Mouse (Mus musculus) testis, adult 2 months (tissue): Measurements from ENCODE around the gene Fam126b. TPM values are rescaled to one million over a fixed set of nuclear protein-coding genes. Genes with fewer than 3 reads are reported as not detected.

Experiments
- H3K27ac ChIP-seq: fragments of 200-500 bp; 2 replicates; pipeline ENCODE4 v1.5.1; 2012; ENCODE audit warnings: low read depth, low read length; ENCODE audit not compliant: control insufficient read depth, insufficient read depth
- H3K27me3 ChIP-seq: fragments of 200-500 bp; 2 replicates; pipeline ENCODE4 v1.6.1; 2012; ENCODE audit warnings: mild to moderate bottlenecking, low read length, moderate library complexity; ENCODE audit not compliant: control insufficient read depth, insufficient read depth
- H3K36me3 ChIP-seq: fragments of 200-500 bp; 2 replicates; pipeline ENCODE4 v1.6.1; 2012; ENCODE audit warnings: mild to moderate bottlenecking, low read length; ENCODE audit not compliant: control insufficient read depth, insufficient read depth
- H3K4me1 ChIP-seq: fragments of 200-500 bp; 2 replicates; pipeline ENCODE4 v1.6.1; 2012; ENCODE audit warnings: low read length; ENCODE audit not compliant: control insufficient read depth, insufficient read depth
- H3K4me3 ChIP-seq: fragments of 200-500 bp; 2 replicates; pipeline ENCODE4 v1.5.1; 2012; ENCODE audit warnings: low read depth, mild to moderate bottlenecking, low read length, moderate library complexity, mixed read lengths; ENCODE audit not compliant: control insufficient read depth
- CTCF ChIP-seq: fragments of 200-500 bp; IDR thresholded peaks from 2 replicates; pipeline ENCODE4 v1.5.1; 2012; ENCODE audit warnings: low read depth, mild to moderate bottlenecking, inconsistent platforms, low read length, moderate library complexity; ENCODE audit not compliant: control insufficient read depth, insufficient read depth, insufficient replicate concordance
- POLR2A ChIP-seq: fragments of 200-500 bp; IDR thresholded peaks from 2 replicates; pipeline ENCODE4 v1.6.1; 2012; ENCODE audit warnings: low read depth, mild to moderate bottlenecking, inconsistent platforms, low read length, moderate library complexity; ENCODE audit not compliant: control insufficient read depth
- polyA plus RNA-seq: library from polyadenylated mRNA; depleted of rRNA; stranded (reverse); fragments of >200 nt; gene quantifications from 2 replicates; pipeline ENCODE4 v1.2.3, GENCODE M21; 2012; rRNA removed

The Fam126b gene
- polyA plus RNA-seq, 1 experiment, result 3.8 TPM

GRCm38 (mm10) chr1:58503793-58504370, 82.2 kb downstream of the Fam126b start:
- Histone ChIP-seq H3K4me1 (peaks cover 2% of the 10 kb centered on the region), H3K4me3 (peak overlapping the region; percentile 93), H3K27me3 (no peaks in the 10 kb centered on the region), H3K36me3 (no peaks in the 10 kb centered on the region), H3K27ac (no peak overlapping the region; the same call in 1 of the 2 replicates)
- no peak for TF ChIP-seq CTCF

- Histone ChIP-seq H3K27ac (no peak overlapping the region), H3K36me3 (no peaks in the 10 kb centered on the region), H3K4me1 (peaks cover 2% of the 10 kb centered on the region), H3K4me3 (no peak overlapping the region), H3K27me3 (no peaks in the 10 kb centered on the region)
- TF ChIP-seq CTCF (no peak), POLR2A (no peak)
Measured at GRCm38 (mm10) chr1:58503134-58503533, 83.0 kb downstream of the Fam126b start.

DNA sequence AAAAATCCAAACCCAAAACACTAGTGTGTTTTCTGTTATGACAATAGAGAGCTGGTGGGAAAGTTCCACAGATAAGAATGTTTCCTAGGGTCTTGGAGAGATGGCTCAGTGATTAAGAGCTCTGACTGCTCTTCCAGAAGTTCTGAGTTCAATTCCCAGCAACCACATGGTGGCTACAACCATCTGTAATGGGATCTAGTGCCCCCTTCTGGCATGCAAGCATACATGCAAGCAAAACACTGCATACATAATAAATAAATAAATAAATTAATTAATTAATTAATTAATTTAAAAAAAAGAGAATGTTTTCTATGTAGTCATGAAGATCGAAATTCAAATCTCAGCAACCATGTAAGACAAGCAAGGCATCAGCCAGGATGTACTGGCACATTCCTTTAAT, 87.4 kb downstream of the Fam126b start:
- Histone ChIP-seq H3K4me3 (no peak overlapping the region), H3K27ac (no peak overlapping the region), H3K27me3 (no peaks in the 10 kb centered on the region), H3K4me1 (peaks cover under 1% of the 10 kb centered on the region; the same call in 1 of the 2 replicates), H3K36me3 (peaks cover 1% of the 10 kb centered on the region; the same call in 1 of the 2 replicates)
- TF ChIP-seq CTCF (no peak), POLR2A (no peak)

DNA sequence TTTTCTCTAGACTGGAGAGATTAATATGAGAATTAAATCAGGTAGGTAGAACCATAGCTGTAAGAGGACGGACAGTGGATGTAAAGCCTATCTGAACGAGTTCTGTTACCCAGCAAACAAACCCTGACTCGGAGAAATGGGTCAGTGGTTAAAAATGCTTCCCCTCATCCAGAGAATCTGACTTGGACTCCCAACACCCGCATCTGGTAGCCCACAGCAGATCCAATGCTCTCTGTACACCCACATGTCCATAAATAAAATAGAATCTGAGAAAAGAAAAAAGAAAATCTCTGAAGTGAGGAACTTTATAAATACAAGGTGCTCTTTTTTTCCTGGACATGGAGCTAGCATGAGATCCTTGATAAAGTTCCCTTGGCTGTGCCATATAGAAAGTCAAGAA, 88.4 kb downstream of the Fam126b start:
- TF ChIP-seq POLR2A, result no peak
- TF ChIP-seq CTCF, result no peak
- H3K4me3 ChIP-seq, result no peak overlapping the region
- H3K27ac ChIP-seq, result no peak overlapping the region
- no peaks in the 10 kb centered on the region for H3K27me3 ChIP-seq
- no peaks in the 10 kb centered on the region for H3K4me1 ChIP-seq
- H3K36me3 ChIP-seq, result peaks cover 1% of the 10 kb centered on the region; the same call in 1 of the 2 replicates

DNA sequence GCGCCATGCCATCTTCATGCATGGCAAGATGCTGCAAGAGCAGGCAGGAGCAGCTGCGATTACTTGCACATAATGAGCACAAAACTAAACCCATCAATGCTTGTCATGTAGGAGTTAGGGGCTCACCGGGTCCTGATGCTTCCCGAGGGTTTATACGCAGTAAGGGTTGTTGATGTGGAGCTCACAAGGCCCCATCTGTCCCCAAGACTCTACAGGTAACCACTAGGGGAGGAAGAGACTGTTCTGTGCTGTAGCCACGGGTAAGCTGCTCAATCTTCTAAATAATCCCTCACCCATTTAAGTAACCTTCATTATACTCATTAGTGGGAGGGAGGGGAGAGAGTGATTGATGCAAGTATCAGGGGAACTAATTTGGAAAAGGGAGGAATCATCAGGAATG, 90.5 kb downstream of the Fam126b start:
- Histone ChIP-seq H3K36me3 (peaks cover 1% of the 10 kb centered on the region; the same call in 1 of the 2 replicates), H3K4me3 (no peak overlapping the region), H3K27ac (no peak overlapping the region), H3K4me1 (no peaks in the 10 kb centered on the region), H3K27me3 (no peaks in the 10 kb centered on the region)
- TF ChIP-seq CTCF (no peak), POLR2A (no peak)

GRCm38 (mm10) chr1:58482647-58483046, 103.5 kb downstream of the Fam126b start:
- H3K4me3 ChIP-seq, result no peak overlapping the region
- TF ChIP-seq CTCF (no peak), POLR2A (no peak)
- H3K36me3 ChIP-seq, result peaks cover 1% of the 10 kb centered on the region
- no peaks in the 10 kb centered on the region for H3K27me3 ChIP-seq
- no peaks in the 10 kb centered on the region for H3K4me1 ChIP-seq
- H3K27ac ChIP-seq, result no peak overlapping the region

DNA sequence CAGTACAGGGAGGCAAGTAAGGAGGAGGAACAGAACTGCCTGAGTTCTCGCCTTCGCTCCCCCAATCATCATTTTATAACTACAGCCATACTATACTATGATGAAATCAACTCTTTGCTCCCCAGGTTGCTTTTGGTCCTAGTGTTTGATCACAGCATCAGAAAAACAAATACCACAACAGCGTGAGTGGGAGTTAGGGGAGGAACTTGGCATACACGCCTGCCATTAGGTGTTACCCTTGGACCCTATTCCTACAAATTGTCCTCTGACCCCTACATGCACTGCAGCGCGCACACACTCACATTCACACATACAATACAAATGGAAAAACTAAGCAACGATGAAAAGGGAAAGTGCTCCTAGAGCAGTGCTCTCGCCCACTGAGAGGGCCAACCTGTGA, 110.5 kb downstream of the Fam126b start:
- H3K36me3 ChIP-seq, result peaks cover 2% of the 10 kb centered on the region; the same call in 1 of the 2 replicates
- H3K4me3 ChIP-seq, result no peak overlapping the region
- TF ChIP-seq POLR2A (no peak), CTCF (no peak)
- H3K27me3 ChIP-seq, result no peaks in the 10 kb centered on the region
- no peaks in the 10 kb centered on the region for H3K4me1 ChIP-seq
- no peak overlapping the region for H3K27ac ChIP-seq

Other genes starting within 250 kb of the Fam126b start
- 92.7 and 99.2 TPM in 2 replicates for gene Bzw1, start 193.4 kb downstream of the Fam126b start, polyA plus RNA-seq
- gene Clk1, start 162.3 kb downstream of the Fam126b start, polyA plus RNA-seq, result 20.8 and 27.8 TPM in 2 replicates
- gene Nif3l1, start 141.2 kb downstream of the Fam126b start, polyA plus RNA-seq, result 8.0 and 8.3 TPM in 2 replicates
- 13.4 and 14.8 TPM in 2 replicates for gene Ppil3, start 140.8 kb downstream of the Fam126b start, polyA plus RNA-seq
- gene Orc2, start 81.2 kb downstream of the Fam126b start, polyA plus RNA-seq, result 10.5 and 12.8 TPM in 2 replicates
- gene Ndufb3, start 61 bp upstream of the Fam126b start, polyA plus RNA-seq, result 37.6 and 40.4 TPM in 2 replicates
- 64.1 and 65.5 TPM in 2 replicates for gene Als2cr12, start 109.7 kb upstream of the Fam126b start, polyA plus RNA-seq
- 7.1 and 8.2 TPM in 2 replicates for gene Cflar, start 125.2 kb upstream of the Fam126b start, polyA plus RNA-seq
- gene Casp8, start 209.1 kb upstream of the Fam126b start, polyA plus RNA-seq, result 0.73 and 0.90 TPM in 2 replicates